Mouse (Mus musculus): ENCODE results near the gene Kctd7. TPM values are rescaled to one million over a fixed set of nuclear protein-coding genes. Genes with fewer than 3 reads are reported as not detected.

Kctd7 gene
- polyA plus RNA-seq, 1 experiment from 2014 or later, result 5.4 TPM

GRCm38 (mm10) chr5:130120070-130120736, 24.5 kb upstream of the Kctd7 start:
- H3K27ac ChIP-seq, result peak overlapping the region; percentile 18; the same call in 1 of the 2 replicates

GRCm38 (mm10) chr5:130120904-130121303, 23.8 kb upstream of the Kctd7 start:
- ATAC-seq (ENCODE audit: insufficient read depth, low FRiP score, low read depth), result peak; percentile 76
- peaks cover 8% of the 10 kb centered on the region for H3K4me1 ChIP-seq
- no peaks in the 10 kb centered on the region for H3K27me3 ChIP-seq (replicated peaks)
- H3K9me3 ChIP-seq, result no peaks in the 10 kb centered on the region
- no peak overlapping the region for H3K27ac ChIP-seq
- no peaks in the 10 kb centered on the region for H3K36me3 ChIP-seq
- WGBS, result 32% methylated on average over 6 of the region's 6 CpGs
- H3K9ac ChIP-seq, result no peak overlapping the region
- no peak overlapping the region for H3K4me2 ChIP-seq
- H3K4me3 ChIP-seq (replicated peaks), result no peak overlapping the region

More at GRCm38 (mm10) chr5:130120070-130120736, 24.5 kb upstream of the Kctd7 start:
- H3K9me3 ChIP-seq, result no peaks in the 10 kb centered on the region
- H3K36me3 ChIP-seq, result no peaks in the 10 kb centered on the region
- H3K27me3 ChIP-seq (replicated peaks), result no peaks in the 10 kb centered on the region
- H3K9ac ChIP-seq, result no peak overlapping the region
- H3K4me3 ChIP-seq (replicated peaks), result no peak overlapping the region
- no peak overlapping the region for H3K4me2 ChIP-seq
- ATAC-seq (ENCODE audit: insufficient read depth, low FRiP score, low read depth), result no peak
- WGBS, result 81% methylated on average over 12 of the region's 12 CpGs
- H3K4me1 ChIP-seq, result peaks cover 8% of the 10 kb centered on the region

GRCm38 (mm10) chr5:130122355-130122754, 22.3 kb upstream of the Kctd7 start:
- 85% methylated on average over 2 of the region's 2 CpGs for WGBS
- H3K4me3 ChIP-seq (replicated peaks), result no peak overlapping the region

GRCm38 (mm10) chr5:130124271-130124670, 20.4 kb upstream of the Kctd7 start:
- ATAC-seq (ENCODE audit: insufficient read depth, low FRiP score, low read depth), result no peak

More at GRCm38 (mm10) chr5:130122355-130122754, 22.3 kb upstream of the Kctd7 start:
- H3K27me3 ChIP-seq (replicated peaks), result no peaks in the 10 kb centered on the region
- ATAC-seq (ENCODE audit: insufficient read depth, low FRiP score, low read depth), result no peak
- no peak overlapping the region for H3K4me2 ChIP-seq
- no peak overlapping the region for H3K27ac ChIP-seq
- H3K9ac ChIP-seq, result no peak overlapping the region
- no peaks in the 10 kb centered on the region for H3K36me3 ChIP-seq
- H3K9me3 ChIP-seq, result no peaks in the 10 kb centered on the region
- peaks cover 8% of the 10 kb centered on the region for H3K4me1 ChIP-seq

GRCm38 (mm10) chr5:130128686-130129523, 15.8 kb upstream of the Kctd7 start:
- no peaks in the 10 kb centered on the region for H3K4me1 ChIP-seq
- no peak overlapping the region for H3K4me3 ChIP-seq (replicated peaks)
- H3K4me2 ChIP-seq, result no peak overlapping the region
- no peak overlapping the region for H3K27ac ChIP-seq
- H3K9me3 ChIP-seq, result no peaks in the 10 kb centered on the region
- 66% methylated on average over 11 of the region's 11 CpGs for WGBS
- H3K27me3 ChIP-seq (replicated peaks), result no peaks in the 10 kb centered on the region
- 0 out of 2 replicates have a peak, but pooled peaks cover 5% of the 10 kb centered on the region for H3K36me3 ChIP-seq
- H3K9ac ChIP-seq, result no peak overlapping the region
- ATAC-seq (ENCODE audit: insufficient read depth, low FRiP score, low read depth), result no peak

More at GRCm38 (mm10) chr5:130124271-130124670, 20.4 kb upstream of the Kctd7 start:
- no peak overlapping the region for H3K27ac ChIP-seq
- H3K9me3 ChIP-seq, result no peaks in the 10 kb centered on the region
- H3K4me2 ChIP-seq, result no peak overlapping the region
- H3K4me3 ChIP-seq (replicated peaks), result no peak overlapping the region
- WGBS, result 80% methylated on average over 5 of the region's 5 CpGs
- H3K9ac ChIP-seq, result no peak overlapping the region
- H3K27me3 ChIP-seq (replicated peaks), result no peaks in the 10 kb centered on the region
- no peaks in the 10 kb centered on the region for H3K36me3 ChIP-seq
- peaks cover 8% of the 10 kb centered on the region for H3K4me1 ChIP-seq

- 86% methylated on average over 5 of the region's 5 CpGs for WGBS
- no peak for ATAC-seq (ENCODE audit: insufficient read depth, low FRiP score, low read depth)
Observed at GRCm38 (mm10) chr5:130129524-130129793, 15.2 kb upstream of the Kctd7 start.

GRCm38 (mm10) chr5:130136597-130136996, 8.1 kb upstream of the Kctd7 start:
- H3K4me2 ChIP-seq, result no peak overlapping the region
- H3K36me3 ChIP-seq, result no peaks in the 10 kb centered on the region
- no peaks in the 10 kb centered on the region for H3K4me1 ChIP-seq
- WGBS, result 89% methylated on average over 13 of the region's 13 CpGs
- no peak overlapping the region for H3K4me3 ChIP-seq (replicated peaks)
- H3K27me3 ChIP-seq (replicated peaks), result no peaks in the 10 kb centered on the region
- ATAC-seq (ENCODE audit: insufficient read depth, low FRiP score, low read depth), result no peak
- H3K27ac ChIP-seq, result no peak overlapping the region
- H3K9me3 ChIP-seq, result no peaks in the 10 kb centered on the region
- no peak overlapping the region for H3K9ac ChIP-seq

More at GRCm38 (mm10) chr5:130129524-130129793, 15.2 kb upstream of the Kctd7 start:
- Histone ChIP-seq H3K9ac (no peak overlapping the region), H3K27ac (no peak overlapping the region), H3K9me3 (no peaks in the 10 kb centered on the region), H3K36me3 (0 out of 2 replicates have a peak, but pooled peaks cover 5% of the 10 kb centered on the region), H3K4me3 (replicated peaks) (no peak overlapping the region), H3K4me1 (no peaks in the 10 kb centered on the region), H3K27me3 (replicated peaks) (no peaks in the 10 kb centered on the region), H3K4me2 (no peak overlapping the region)

- H3K4me3 ChIP-seq (replicated peaks), result no peak overlapping the region
- WGBS, result 19% methylated on average over 8 of the region's 8 CpGs
- ATAC-seq (ENCODE audit: insufficient read depth, low FRiP score, low read depth), result no peak
Observed at GRCm38 (mm10) chr5:130139393-130139792, 5.3 kb upstream of the Kctd7 start.

GRCm38 (mm10) chr5:130141138-130141537, 3.5 kb upstream of the Kctd7 start:
- Histone ChIP-seq H3K4me2 (no peak overlapping the region), H3K36me3 (no peaks in the 10 kb centered on the region), H3K27me3 (replicated peaks) (no peaks in the 10 kb centered on the region), H3K9me3 (no peaks in the 10 kb centered on the region), H3K4me3 (replicated peaks) (no peak overlapping the region), H3K27ac (no peak overlapping the region), H3K9ac (no peak overlapping the region), H3K4me1 (peaks cover 9% of the 10 kb centered on the region)
- WGBS, result 82% methylated on average over 5 of the region's 5 CpGs
- ATAC-seq (ENCODE audit: insufficient read depth, low FRiP score, low read depth), result no peak

More at GRCm38 (mm10) chr5:130139393-130139792, 5.3 kb upstream of the Kctd7 start:
- Histone ChIP-seq H3K4me1 (no peaks in the 10 kb centered on the region), H3K9ac (no peak overlapping the region), H3K4me2 (no peak overlapping the region), H3K36me3 (no peaks in the 10 kb centered on the region), H3K27me3 (replicated peaks) (no peaks in the 10 kb centered on the region), H3K27ac (no peak overlapping the region), H3K9me3 (no peaks in the 10 kb centered on the region)

GRCm38 (mm10) chr5:130142041-130142440, 2.6 kb upstream of the Kctd7 start:
- no peak for ATAC-seq (ENCODE audit: insufficient read depth, low FRiP score, low read depth)
- no peaks in the 10 kb centered on the region for H3K9me3 ChIP-seq
- peaks cover 9% of the 10 kb centered on the region for H3K4me1 ChIP-seq
- no peak overlapping the region for H3K4me3 ChIP-seq (replicated peaks)
- H3K36me3 ChIP-seq, result no peaks in the 10 kb centered on the region
- 44% methylated on average over 4 of the region's 4 CpGs for WGBS
- no peaks in the 10 kb centered on the region for H3K27me3 ChIP-seq (replicated peaks)
- H3K4me2 ChIP-seq, result no peak overlapping the region
- peak overlapping the region; percentile 1; the same call in 1 of the 2 replicates for H3K27ac ChIP-seq
- no peak overlapping the region for H3K9ac ChIP-seq

GRCm38 (mm10) chr5:130143101-130143500, 1.6 kb upstream of the Kctd7 start:
- Histone ChIP-seq H3K4me3 (replicated peaks) (no peak overlapping the region), H3K36me3 (no peaks in the 10 kb centered on the region), H3K4me1 (peaks cover 9% of the 10 kb centered on the region), H3K4me2 (no peak overlapping the region), H3K27ac (no peak overlapping the region), H3K9ac (no peak overlapping the region), H3K27me3 (replicated peaks) (no peaks in the 10 kb centered on the region), H3K9me3 (no peaks in the 10 kb centered on the region)
- WGBS, result 90% methylated on average over 7 of the region's 7 CpGs
- no peak for ATAC-seq (ENCODE audit: insufficient read depth, low FRiP score, low read depth)

- Histone ChIP-seq H3K9me3 (no peaks in the 10 kb centered on the region), H3K9ac (peak overlapping the region; percentile 0; the same call in 1 of the 2 replicates), H3K4me1 (peaks cover 9% of the 10 kb centered on the region), H3K27ac (peak overlapping the region; percentile 76), H3K4me2 (peak overlapping the region; percentile 94), H3K27me3 (replicated peaks) (no peaks in the 10 kb centered on the region), H3K4me3 (replicated peaks) (peak overlapping the region; percentile 63), H3K36me3 (no peaks in the 10 kb centered on the region; the same call in 1 of the 2 replicates)
- peak; percentile 30 for ATAC-seq (ENCODE audit: insufficient read depth, low FRiP score, low read depth)
- 3% methylated on average over 20 of the region's 20 CpGs for WGBS
Observed at GRCm38 (mm10) chr5:130143977-130144333, 706 bp upstream of the Kctd7 start.

All from stomach, embryonic 15.5 days (tissue).